Mouse (Mus musculus) embryonic facial prominence, embryonic 11.5 days (tissue): ENCODE data around the gene Wnt1. TPM values are rescaled to one million over a fixed set of nuclear protein-coding genes. Genes with fewer than 3 reads are reported as not detected.
A peak's percentile ranks its signal among the peaks of the same experiment; 100 is the strongest.

Source experiments
- ATAC-seq: fragments of 200-750 bp; cut with Nextera tagmentation; replicated peaks from 2 replicates; pipeline ENCODE4 v1.8.0; 2017; ENCODE audit warnings: low read depth; ENCODE audit not compliant: insufficient number of reproducible peaks, low FRiP score, low TSS enrichment
- DNase-seq: peaks from one replicate; pipeline ENCODE4 v3.0.0-alpha.2; 2015; ENCODE audit warnings: low spot score
- H3K27ac ChIP-seq: fragments of 300-500 bp; sonication (generic); replicated peaks from 2 replicates; pipeline ENCODE4 v1.5.1; 2014; ENCODE audit warnings: mild to moderate bottlenecking, low read depth, low read length, control low read depth
- H3K27me3 ChIP-seq: fragments of 300-500 bp; sonication (generic); 2 replicates; pipeline ENCODE4 v1.6.1; 2014; ENCODE audit warnings: mild to moderate bottlenecking, low read length, moderate library complexity, mixed read lengths; ENCODE audit not compliant: control insufficient read depth, insufficient read depth
- H3K36me3 ChIP-seq: fragments of 300-500 bp; sonication (generic); replicated peaks from 2 replicates; pipeline ENCODE4 v1.6.1; 2014; ENCODE audit warnings: low read depth, mild to moderate bottlenecking, low read length, moderate library complexity, mixed read lengths; ENCODE audit not compliant: control insufficient read depth, insufficient read depth
- H3K4me1 ChIP-seq: fragments of 300-500 bp; sonication (generic); 2 replicates; pipeline ENCODE4 v1.6.1; 2014; ENCODE audit warnings: low read length, mixed read lengths; ENCODE audit not compliant: control insufficient read depth, insufficient read depth
- H3K4me2 ChIP-seq: fragments of 300-500 bp; sonication (generic); 2 replicates; pipeline ENCODE4 v1.6.1; 2014; ENCODE audit warnings: low read depth, mild to moderate bottlenecking, control low read depth, low read length, moderate library complexity
- H3K4me3 ChIP-seq: fragments of 300-500 bp; sonication (generic); 2 replicates; pipeline ENCODE4 v1.5.1; 2014; ENCODE audit warnings: low read depth, low read length, control low read depth
- H3K9ac ChIP-seq: fragments of 300-500 bp; sonication (generic); replicated peaks from 2 replicates; pipeline ENCODE4 v1.6.1; 2014; ENCODE audit warnings: mild to moderate bottlenecking, control low read depth, low read length
- H3K9me3 ChIP-seq: fragments of 300-500 bp; sonication (generic); replicated peaks from 2 replicates; pipeline ENCODE4 v1.6.1; 2016; ENCODE audit warnings: mild to moderate bottlenecking, low read length, inconsistent platforms, mixed read lengths; ENCODE audit not compliant: control insufficient read depth
- WGBS: fragments of 180-500 bp; shearing (Covaris S2); extraction: QIAGEN DNeasy Blood & Tissue Kit; methylation state at CpG from one replicate; pipeline ENCODE4 v1.1.7; 2014; 5-methylcytosine and 5-hydroxymethylcytosine counted together
- polyA plus RNA-seq: library from polyadenylated mRNA; unstranded; fragments of >200 nt; fragmentation: Nextera tagmentation; extraction: Ambion mirVana; gene quantifications from 2 replicates; pipeline ENCODE4 v1.2.1, GENCODE M21; 2014

The Wnt1 gene
- polyA plus RNA-seq, 1 experiment from 2014 or later, result 0.28 TPM

DNA sequence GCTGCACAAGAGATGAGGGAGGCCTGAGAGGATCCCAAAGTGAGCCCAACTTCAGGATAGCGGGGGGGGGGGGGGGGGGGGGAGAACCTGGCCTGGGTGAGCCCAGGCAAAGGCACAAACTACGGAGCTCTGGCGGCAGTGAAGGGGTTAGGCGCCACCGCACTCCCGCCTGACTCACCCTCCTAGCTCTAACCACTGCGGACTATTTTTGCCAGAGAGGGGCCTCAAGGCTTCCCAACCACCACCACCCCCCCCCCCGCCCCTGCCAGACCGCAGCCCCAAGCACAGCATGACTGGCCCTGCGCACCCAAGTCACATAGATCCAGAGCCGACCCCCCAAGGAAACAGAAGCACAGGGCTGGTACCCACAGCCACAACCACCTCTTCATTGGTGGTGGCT lies 10.9 kb upstream of the Wnt1 start:
- ATAC-seq (no peak), DNase-seq (no peak)
- Histone ChIP-seq H3K4me1 (peaks cover 11% of the 10 kb centered on the region; the same call in 1 of the 2 replicates), H3K27ac (no peak overlapping the region), H3K36me3 (no peaks in the 10 kb centered on the region), H3K4me3 (no peak overlapping the region), H3K27me3 (peaks cover 79% of the 10 kb centered on the region), H3K9ac (no peak overlapping the region), H3K4me2 (no peak overlapping the region), H3K9me3 (no peaks in the 10 kb centered on the region)
- 0% methylated on average over 10 of the region's 11 CpGs for WGBS

GRCm38 (mm10) chr15:98780075-98780474 lies 9.6 kb upstream of the Wnt1 start:
- DNase-seq, result no peak
- WGBS, result 4% methylated on average over 8 of the region's 8 CpGs
- Histone ChIP-seq H3K4me1 (peaks cover 11% of the 10 kb centered on the region; the same call in 1 of the 2 replicates), H3K27me3 (peaks cover 66% of the 10 kb centered on the region), H3K27ac (no peak overlapping the region), H3K9me3 (no peaks in the 10 kb centered on the region), H3K36me3 (no peaks in the 10 kb centered on the region), H3K9ac (no peak overlapping the region), H3K4me3 (no peak overlapping the region), H3K4me2 (no peak overlapping the region)
- ATAC-seq, result no peak

DNA sequence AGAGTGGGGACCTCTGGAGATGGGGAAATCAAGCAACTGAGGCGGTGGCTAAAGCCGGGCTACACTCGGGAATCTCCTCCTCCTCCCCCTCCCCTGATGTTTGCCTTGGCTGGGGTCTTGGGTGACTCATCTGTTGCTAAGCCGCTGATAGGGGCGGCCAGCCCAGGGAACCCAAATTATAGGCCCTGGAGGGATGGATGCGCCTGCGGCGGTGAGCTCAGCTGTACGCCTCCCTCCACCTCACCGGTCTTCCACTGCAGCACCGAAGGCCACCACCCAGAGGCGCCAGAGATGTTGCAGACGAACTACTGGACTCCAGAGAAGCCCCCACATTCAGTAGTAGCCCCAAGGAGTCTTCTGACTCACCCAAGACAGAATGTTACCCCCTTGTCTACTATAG lies 9.1 kb upstream of the Wnt1 start:
- Histone ChIP-seq H3K9ac (no peak overlapping the region), H3K36me3 (no peaks in the 10 kb centered on the region), H3K9me3 (no peaks in the 10 kb centered on the region), H3K27ac (no peak overlapping the region), H3K4me3 (no peak overlapping the region), H3K27me3 (peaks cover 61% of the 10 kb centered on the region), H3K4me2 (no peak overlapping the region), H3K4me1 (peaks cover 11% of the 10 kb centered on the region; the same call in 1 of the 2 replicates)
- no peak for DNase-seq
- 1% methylated on average over 13 of the region's 13 CpGs for WGBS
- ATAC-seq, result no peak

- no peak for DNase-seq
- H3K9ac ChIP-seq, result no peak overlapping the region
- WGBS, result 28% methylated on average over 6 of the region's 6 CpGs
Measured at GRCm38 (mm10) chr15:98781166-98781565, 8.5 kb upstream of the Wnt1 start.

GRCm38 (mm10) chr15:98785744-98786143 lies 3.9 kb upstream of the Wnt1 start:
- DNase-seq, result peak; percentile 65
- Histone ChIP-seq H3K27ac (no peak overlapping the region), H3K4me1 (no peaks in the 10 kb centered on the region), H3K4me3 (no peak overlapping the region), H3K36me3 (no peaks in the 10 kb centered on the region), H3K9me3 (no peaks in the 10 kb centered on the region), H3K27me3 (peaks cover 40% of the 10 kb centered on the region), H3K4me2 (no peak overlapping the region), H3K9ac (no peak overlapping the region)
- WGBS, result 33% methylated on average over 7 of the region's 7 CpGs
- ATAC-seq, result no peak

More at GRCm38 (mm10) chr15:98781166-98781565, 8.5 kb upstream of the Wnt1 start:
- ATAC-seq, result no peak
- Histone ChIP-seq H3K36me3 (no peaks in the 10 kb centered on the region), H3K4me3 (no peak overlapping the region), H3K27ac (no peak overlapping the region), H3K4me1 (peaks cover 11% of the 10 kb centered on the region; the same call in 1 of the 2 replicates), H3K9me3 (no peaks in the 10 kb centered on the region), H3K4me2 (no peak overlapping the region), H3K27me3 (peaks cover 55% of the 10 kb centered on the region)

DNA sequence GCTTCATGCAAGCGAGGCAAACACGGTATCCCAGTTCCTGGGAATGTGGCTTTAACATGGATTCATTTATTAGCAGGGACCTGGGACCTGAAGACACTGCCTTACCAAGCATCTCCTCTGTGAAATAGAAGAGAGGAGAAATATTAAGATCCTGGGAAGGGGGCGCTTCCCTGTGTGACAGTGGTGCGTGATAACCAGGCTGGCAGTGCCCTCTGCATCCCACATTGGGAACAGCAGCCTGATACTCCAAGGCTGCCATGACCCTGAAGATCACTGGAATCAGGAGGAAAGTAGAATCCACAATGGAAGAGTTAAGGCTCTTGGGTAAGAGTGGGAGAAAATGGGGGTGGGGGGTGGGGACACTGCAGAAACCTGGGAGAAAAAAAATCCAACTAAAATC lies 1.7 kb upstream of the Wnt1 start:
- ATAC-seq, result no peak
- Histone ChIP-seq H3K4me3 (no peak overlapping the region), H3K9ac (no peak overlapping the region), H3K27me3 (peaks cover 53% of the 10 kb centered on the region), H3K4me2 (no peak overlapping the region), H3K27ac (no peak overlapping the region), H3K4me1 (no peaks in the 10 kb centered on the region; the same call in 1 of the 2 replicates), H3K36me3 (no peaks in the 10 kb centered on the region), H3K9me3 (no peaks in the 10 kb centered on the region)
- DNase-seq, result peak; percentile 47
- WGBS, result 38% methylated on average over 4 of the region's 4 CpGs

- Histone ChIP-seq H3K9me3 (no peaks in the 10 kb centered on the region; the same call in 1 of the 2 replicates), H3K27ac (no peak overlapping the region), H3K4me1 (no peaks in the 10 kb centered on the region; the same call in 1 of the 2 replicates), H3K27me3 (peaks cover 65% of the 10 kb centered on the region), H3K36me3 (no peaks in the 10 kb centered on the region), H3K4me2 (no peak overlapping the region), H3K9ac (no peak overlapping the region), H3K4me3 (no peak overlapping the region)
- WGBS, result 11% methylated on average over 24 of the region's 24 CpGs
- ATAC-seq (no peak), DNase-seq (no peak)
Measured at GRCm38 (mm10) chr15:98788972-98789660, 541 bp upstream of the Wnt1 start.

DNA sequence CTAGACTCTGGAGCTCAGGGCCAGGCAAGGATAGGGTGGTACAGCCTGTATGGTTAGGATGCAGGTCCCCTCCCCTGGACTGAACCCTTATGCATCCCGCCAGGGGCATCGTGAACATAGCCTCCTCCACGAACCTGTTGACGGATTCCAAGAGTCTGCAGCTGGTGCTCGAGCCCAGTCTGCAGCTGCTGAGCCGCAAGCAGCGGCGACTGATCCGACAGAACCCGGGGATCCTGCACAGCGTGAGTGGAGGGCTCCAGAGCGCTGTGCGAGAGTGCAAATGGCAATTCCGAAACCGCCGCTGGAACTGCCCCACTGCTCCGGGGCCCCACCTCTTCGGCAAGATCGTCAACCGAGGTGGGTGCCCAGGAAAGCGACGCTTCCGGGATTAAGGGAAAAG lies 1.1 kb downstream of the Wnt1 start:
- H3K4me2 ChIP-seq, result peak overlapping the region; percentile 10
- DNase-seq (peak; percentile 2), ATAC-seq (no peak)
- WGBS, result under 1% methylated on average over 23 of the region's 23 CpGs
- no peaks in the 10 kb centered on the region; the same call in 1 of the 2 replicates for H3K9me3 ChIP-seq
- no peak overlapping the region for H3K4me3 ChIP-seq
- H3K27me3 ChIP-seq, result peaks cover 81% of the 10 kb centered on the region
- no peak overlapping the region for H3K9ac ChIP-seq
- no peaks in the 10 kb centered on the region for H3K36me3 ChIP-seq
- no peak overlapping the region for H3K27ac ChIP-seq
- H3K4me1 ChIP-seq, result no peaks in the 10 kb centered on the region; the same call in 1 of the 2 replicates
